Mouse (Mus musculus): ENCODE measurements around the gene Mettl15. TPM values are rescaled to one million over a fixed set of nuclear protein-coding genes. Genes with fewer than 3 reads are reported as not detected.

Mettl15 gene
- polyA plus RNA-seq (2015; fragmentation: Nextera tagmentation; extraction: Ambion mirVana), result 12.7 and 13.0 TPM in 2 replicates

DNA sequence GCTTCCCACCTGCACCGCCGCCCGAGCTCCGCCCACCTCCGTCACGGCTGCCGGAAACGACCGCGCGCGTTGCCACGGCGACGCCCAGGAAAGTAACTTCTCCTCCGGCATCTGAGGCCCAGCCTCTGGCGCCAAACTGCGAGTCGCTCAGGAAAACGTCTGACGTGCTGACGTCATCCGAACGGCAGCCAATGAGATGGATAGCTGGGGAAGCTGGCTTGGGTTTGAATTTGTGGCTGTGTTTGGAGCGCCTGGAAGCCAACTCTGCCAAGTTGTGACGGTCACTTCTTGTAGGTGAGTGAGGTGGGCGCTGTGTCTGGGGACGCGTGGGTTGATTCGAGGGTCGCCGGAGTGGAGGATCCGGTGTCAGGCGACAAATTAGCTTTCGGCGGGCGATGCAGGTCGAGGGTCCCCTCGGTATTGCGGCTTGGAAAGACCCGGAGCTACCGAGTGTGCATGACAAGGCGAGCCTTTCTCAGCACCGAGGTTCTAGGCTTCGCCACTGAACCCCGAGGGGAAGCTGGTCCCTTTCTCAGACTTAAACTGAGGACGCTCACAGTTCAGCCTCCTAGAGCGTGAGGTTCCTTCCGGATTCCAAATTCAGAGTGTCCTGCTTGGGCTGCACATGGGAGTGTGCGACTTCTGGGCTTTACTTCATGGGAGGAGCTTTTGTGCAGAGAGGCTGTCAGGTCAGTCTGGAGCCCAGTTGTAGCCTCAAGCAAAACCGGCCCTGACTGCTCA, at the start of gene Mettl15, which contains the start of gene Kif18a:
Gene Mettl15 (minus strand): TSS at position 149 of the 741 bp plus-strand sequence.
Gene Kif18a (plus strand): TSS at position 139 of the 741 bp plus-strand sequence.
- under 1% methylated on average over 51 of the region's 51 CpGs for WGBS
- peak within 1 kb of the TSS; percentile 85 for H3K27ac ChIP-seq (ENCODE audit: low read length)

GRCm38 (mm10) chr2:109311369-109311768, 30.8 kb upstream of the Mettl15 start:
- Histone ChIP-seq H3K27me3 (ENCODE audit: control insufficient read depth, insufficient read depth, low read length) (no peaks in the 10 kb centered on the region), H3K27ac (ENCODE audit: low read length) (no peak overlapping the region), H3K4me3 (replicated peaks; ENCODE audit: low read length) (no peak overlapping the region), H3K9me3 (replicated peaks; ENCODE audit: control insufficient read depth, low read length) (no peaks in the 10 kb centered on the region), H3K4me2 (ENCODE audit: low read depth, low read length) (no peak overlapping the region), H3K9ac (ENCODE audit: low read length) (no peak overlapping the region), H3K36me3 (ENCODE audit: control insufficient read depth, insufficient read depth, low read length) (peaks cover 6% of the 10 kb centered on the region; the same call in 1 of the 2 replicates), H3K4me1 (ENCODE audit: control insufficient read depth, insufficient read depth, low read length) (no peaks in the 10 kb centered on the region)
- ATAC-seq (ENCODE audit: insufficient read depth, low FRiP score), result no peak
- 97% methylated on average over 5 of the region's 5 CpGs for WGBS

More for the DNA sequence above, at the start of gene Mettl15, which contains the start of gene Kif18a:
- H3K9me3 ChIP-seq (replicated peaks; ENCODE audit: control insufficient read depth, low read length), result no peaks in the 10 kb centered on the region
- peak; percentile 98 for ATAC-seq (ENCODE audit: insufficient read depth, low FRiP score)
- H3K9ac ChIP-seq (ENCODE audit: low read length), result peak within 1 kb of the TSS; percentile 88
- peak within 1 kb of the TSS; percentile 77 for H3K4me2 ChIP-seq (ENCODE audit: low read depth, low read length)
- H3K4me3 ChIP-seq (replicated peaks; ENCODE audit: low read length), result peak within 1 kb of the TSS; percentile 87
- no peaks in the 10 kb centered on the region for H3K27me3 ChIP-seq (ENCODE audit: control insufficient read depth, insufficient read depth, low read length)
- no peaks in the 10 kb centered on the region for H3K36me3 ChIP-seq (ENCODE audit: control insufficient read depth, insufficient read depth, low read length)
- peaks cover 11% of the 10 kb centered on the region; the same call in 1 of the 2 replicates for H3K4me1 ChIP-seq (ENCODE audit: control insufficient read depth, insufficient read depth, low read length)

DNA sequence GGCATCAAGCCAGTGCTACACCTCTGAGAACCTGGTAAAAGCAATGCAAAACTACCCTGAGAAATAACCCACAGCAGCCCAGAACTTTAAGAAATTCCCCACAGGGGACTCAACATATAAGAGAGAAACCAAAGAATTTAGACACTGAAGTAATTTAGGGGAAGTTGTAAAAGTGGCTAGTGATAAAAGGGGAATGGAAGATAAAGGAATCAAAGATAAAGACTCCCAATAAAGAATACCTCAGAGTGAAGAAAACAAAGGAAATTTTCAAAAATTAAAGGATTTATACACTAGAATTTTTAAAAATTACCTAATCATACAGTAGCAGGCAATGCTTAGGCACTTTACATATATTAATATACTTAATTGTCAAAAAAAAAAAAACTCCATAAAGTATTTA, 23.1 kb upstream of the Mettl15 start:
- Histone ChIP-seq H3K4me2 (ENCODE audit: low read depth, low read length) (no peak overlapping the region), H3K4me3 (replicated peaks; ENCODE audit: low read length) (no peak overlapping the region), H3K27me3 (ENCODE audit: control insufficient read depth, insufficient read depth, low read length) (no peaks in the 10 kb centered on the region), H3K27ac (ENCODE audit: low read length) (no peak overlapping the region), H3K9me3 (replicated peaks; ENCODE audit: control insufficient read depth, low read length) (no peaks in the 10 kb centered on the region), H3K36me3 (ENCODE audit: control insufficient read depth, insufficient read depth, low read length) (peaks cover 4% of the 10 kb centered on the region), H3K4me1 (ENCODE audit: control insufficient read depth, insufficient read depth, low read length) (no peaks in the 10 kb centered on the region), H3K9ac (ENCODE audit: low read length) (no peak overlapping the region)
- no peak for ATAC-seq (ENCODE audit: insufficient read depth, low FRiP score)

DNA sequence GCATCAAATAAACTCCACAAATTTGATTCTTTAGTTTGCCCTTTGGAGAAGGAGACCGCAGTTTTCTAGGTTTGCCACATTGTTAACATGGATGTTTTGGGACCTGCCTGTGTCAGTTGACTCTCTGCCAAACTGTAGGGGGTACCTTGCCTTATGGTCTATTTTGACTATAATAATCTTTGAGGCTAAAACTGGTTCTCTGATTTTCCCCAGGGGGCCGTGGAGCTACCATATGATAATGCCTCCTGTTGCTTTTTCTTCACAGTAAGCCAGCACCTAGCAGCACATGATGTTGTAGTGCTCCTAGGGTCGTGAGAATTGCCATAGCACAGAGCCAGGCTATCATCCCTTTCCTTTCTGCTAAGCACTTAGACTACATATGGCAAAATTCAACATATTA, 21.7 kb upstream of the Mettl15 start:
- H3K9me3 ChIP-seq (replicated peaks; ENCODE audit: control insufficient read depth, low read length), result no peaks in the 10 kb centered on the region
- no peaks in the 10 kb centered on the region for H3K27me3 ChIP-seq (ENCODE audit: control insufficient read depth, insufficient read depth, low read length)
- no peak overlapping the region for H3K27ac ChIP-seq (ENCODE audit: low read length)
- no peak overlapping the region for H3K4me3 ChIP-seq (replicated peaks; ENCODE audit: low read length)
- no peak overlapping the region for H3K4me2 ChIP-seq (ENCODE audit: low read depth, low read length)
- 92% methylated on average over 3 of the region's 3 CpGs for WGBS
- H3K36me3 ChIP-seq (ENCODE audit: control insufficient read depth, insufficient read depth, low read length), result peaks cover 4% of the 10 kb centered on the region
- no peak overlapping the region for H3K9ac ChIP-seq (ENCODE audit: low read length)
- ATAC-seq (ENCODE audit: insufficient read depth, low FRiP score), result no peak
- H3K4me1 ChIP-seq (ENCODE audit: control insufficient read depth, insufficient read depth, low read length), result no peaks in the 10 kb centered on the region

GRCm38 (mm10) chr2:109298160-109298559, 17.6 kb upstream of the Mettl15 start:
- Histone ChIP-seq H3K36me3 (ENCODE audit: control insufficient read depth, insufficient read depth, low read length) (peaks cover 4% of the 10 kb centered on the region), H3K27ac (ENCODE audit: low read length) (no peak overlapping the region), H3K4me2 (ENCODE audit: low read depth, low read length) (no peak overlapping the region), H3K4me3 (replicated peaks; ENCODE audit: low read length) (no peak overlapping the region), H3K27me3 (ENCODE audit: control insufficient read depth, insufficient read depth, low read length) (no peaks in the 10 kb centered on the region), H3K4me1 (ENCODE audit: control insufficient read depth, insufficient read depth, low read length) (no peaks in the 10 kb centered on the region), H3K9ac (ENCODE audit: low read length) (no peak overlapping the region), H3K9me3 (replicated peaks; ENCODE audit: control insufficient read depth, low read length) (no peaks in the 10 kb centered on the region)
- no peak for ATAC-seq (ENCODE audit: insufficient read depth, low FRiP score)
- WGBS, result 93% methylated on average over 1 of the region's 1 CpGs

GRCm38 (mm10) chr2:109296264-109296663, 15.7 kb upstream of the Mettl15 start:
- no peak for ATAC-seq (ENCODE audit: insufficient read depth, low FRiP score)
- Histone ChIP-seq H3K4me1 (ENCODE audit: control insufficient read depth, insufficient read depth, low read length) (no peaks in the 10 kb centered on the region), H3K4me3 (replicated peaks; ENCODE audit: low read length) (no peak overlapping the region), H3K27me3 (ENCODE audit: control insufficient read depth, insufficient read depth, low read length) (no peaks in the 10 kb centered on the region), H3K27ac (ENCODE audit: low read length) (no peak overlapping the region), H3K9ac (ENCODE audit: low read length) (no peak overlapping the region), H3K4me2 (ENCODE audit: low read depth, low read length) (no peak overlapping the region), H3K9me3 (replicated peaks; ENCODE audit: control insufficient read depth, low read length) (no peaks in the 10 kb centered on the region), H3K36me3 (ENCODE audit: control insufficient read depth, insufficient read depth, low read length) (no peaks in the 10 kb centered on the region)
- WGBS, result 85% methylated on average over 5 of the region's 5 CpGs

- H3K36me3 ChIP-seq (ENCODE audit: control insufficient read depth, insufficient read depth, low read length), result no peaks in the 10 kb centered on the region
- H3K27ac ChIP-seq (ENCODE audit: low read length), result no peak overlapping the region
- H3K4me1 ChIP-seq (ENCODE audit: control insufficient read depth, insufficient read depth, low read length), result no peaks in the 10 kb centered on the region
- 91% methylated on average over 6 of the region's 6 CpGs for WGBS
- ATAC-seq (ENCODE audit: insufficient read depth, low FRiP score), result no peak
- H3K9me3 ChIP-seq (replicated peaks; ENCODE audit: control insufficient read depth, low read length), result no peaks in the 10 kb centered on the region
- no peak overlapping the region for H3K4me2 ChIP-seq (ENCODE audit: low read depth, low read length)
- no peaks in the 10 kb centered on the region for H3K27me3 ChIP-seq (ENCODE audit: control insufficient read depth, insufficient read depth, low read length)
- no peak overlapping the region for H3K4me3 ChIP-seq (replicated peaks; ENCODE audit: low read length)
- no peak overlapping the region for H3K9ac ChIP-seq (ENCODE audit: low read length)
Measured at GRCm38 (mm10) chr2:109289327-109289726, 8.8 kb upstream of the Mettl15 start.

DNA sequence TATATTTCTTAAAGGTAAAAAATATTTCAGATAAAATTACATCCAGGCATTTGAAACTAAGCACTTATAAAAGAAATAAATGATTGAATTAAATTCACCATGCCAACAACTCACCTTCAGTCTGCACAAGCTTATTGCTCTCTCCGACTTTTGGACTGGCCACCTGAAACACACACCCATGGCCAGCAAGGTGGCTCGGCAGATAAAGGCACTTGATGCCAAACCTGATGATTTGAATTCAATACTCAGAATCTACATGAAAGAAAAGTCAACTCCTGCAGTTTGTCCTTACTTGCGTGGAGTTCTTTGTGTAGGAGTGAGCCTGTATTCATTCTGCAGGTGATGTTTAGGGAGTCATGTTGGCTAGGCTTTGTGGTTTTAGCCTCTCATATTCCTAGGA, 3.6 kb upstream of the Mettl15 start:
- no peak overlapping the region for H3K4me3 ChIP-seq (replicated peaks; ENCODE audit: low read length)
- 82% methylated on average over 3 of the region's 3 CpGs for WGBS
- no peaks in the 10 kb centered on the region for H3K27me3 ChIP-seq (ENCODE audit: control insufficient read depth, insufficient read depth, low read length)
- H3K9me3 ChIP-seq (replicated peaks; ENCODE audit: control insufficient read depth, low read length), result no peaks in the 10 kb centered on the region
- ATAC-seq (ENCODE audit: insufficient read depth, low FRiP score), result no peak
- H3K27ac ChIP-seq (ENCODE audit: low read length), result no peak overlapping the region
- no peak overlapping the region for H3K4me2 ChIP-seq (ENCODE audit: low read depth, low read length)
- no peaks in the 10 kb centered on the region for H3K36me3 ChIP-seq (ENCODE audit: control insufficient read depth, insufficient read depth, low read length)
- H3K9ac ChIP-seq (ENCODE audit: low read length), result no peak overlapping the region
- H3K4me1 ChIP-seq (ENCODE audit: control insufficient read depth, insufficient read depth, low read length), result peaks cover 11% of the 10 kb centered on the region; the same call in 1 of the 2 replicates

DNA sequence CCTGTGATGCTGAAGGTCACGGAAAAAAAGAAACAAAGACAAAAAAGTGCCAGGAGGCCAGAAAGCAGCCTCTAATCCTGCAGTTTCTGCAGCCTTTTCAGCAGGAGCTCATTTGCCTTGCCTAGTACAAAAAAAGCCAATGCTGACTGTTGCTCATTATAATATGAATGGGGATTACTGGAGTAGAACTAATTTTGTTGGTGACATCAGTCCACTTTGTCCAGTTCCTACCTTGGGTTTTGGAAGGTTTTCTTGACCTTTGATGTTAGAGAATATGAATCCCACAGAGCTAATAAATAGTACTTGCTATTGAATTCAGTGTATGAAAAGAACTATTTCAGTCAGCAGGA, 768 bp upstream of the Mettl15 start:
- 0% methylated on average over 1 of the region's 1 CpGs for WGBS
- Histone ChIP-seq H3K36me3 (ENCODE audit: control insufficient read depth, insufficient read depth, low read length) (no peaks in the 10 kb centered on the region), H3K27me3 (ENCODE audit: control insufficient read depth, insufficient read depth, low read length) (no peaks in the 10 kb centered on the region), H3K4me3 (replicated peaks; ENCODE audit: low read length) (peak overlapping the region; percentile 87), H3K9me3 (replicated peaks; ENCODE audit: control insufficient read depth, low read length) (no peaks in the 10 kb centered on the region), H3K27ac (ENCODE audit: low read length) (peak overlapping the region; percentile 85), H3K4me2 (ENCODE audit: low read depth, low read length) (peak overlapping the region; percentile 77), H3K4me1 (ENCODE audit: control insufficient read depth, insufficient read depth, low read length) (peaks cover 11% of the 10 kb centered on the region; the same call in 1 of the 2 replicates), H3K9ac (ENCODE audit: low read length) (peak overlapping the region; percentile 88)
- ATAC-seq (ENCODE audit: insufficient read depth, low FRiP score), result no peak
